Mouse (Mus musculus) urinary bladder, postnatal 4 days (tissue): ENCODE measurements around the gene Ptgis.
"Not testable (repeated sequence)": the region's sequence is repeated elsewhere in the genome, so short reads cannot be mapped to it uniquely, and the experiment has no call there.

Experiments used
- DNase-seq, 2 experiments: peaks; one replicate each; pipeline ENCODE4 v3.0.0; 2021 to 2022; ENCODE audit warnings: low spot score in 2 of 2

Gene Ptgis

GRCm38 (mm10) chr2:167232132-167233008 lies 8.0 kb downstream of the Ptgis start:
- DNase-seq, result peak in 1 of 2 experiments; percentile 44

- DNase-seq, result no peak
These were observed 9.8 kb downstream of the Ptgis start for GRCm38 (mm10) chr2:167230554-167230953.

GRCm38 (mm10) chr2:167224937-167225336 lies 15.5 kb downstream of the Ptgis start:
- no peak for DNase-seq

GRCm38 (mm10) chr2:167224194-167224593 lies 16.2 kb downstream of the Ptgis start:
- no peak for DNase-seq

GRCm38 (mm10) chr2:167222152-167222551 lies 18.3 kb downstream of the Ptgis start:
- peak; percentile 46 to 70 for DNase-seq

- no peak for DNase-seq
These were observed 19.1 kb downstream of the Ptgis start for GRCm38 (mm10) chr2:167221159-167221845.

GRCm38 (mm10) chr2:167220736-167221135 lies 19.7 kb downstream of the Ptgis start:
- DNase-seq, result no peak

- peak; percentile 70 to 84 for DNase-seq
These were observed 21.1 kb downstream of the Ptgis start for GRCm38 (mm10) chr2:167219154-167219775.

- no peak for DNase-seq
These were observed 26.7 kb downstream of the Ptgis start for GRCm38 (mm10) chr2:167213666-167214065.

GRCm38 (mm10) chr2:167213076-167213475 lies 27.3 kb downstream of the Ptgis start:
- DNase-seq, result no peak

GRCm38 (mm10) chr2:167212551-167212950 lies 27.9 kb downstream of the Ptgis start:
- no peak for DNase-seq

GRCm38 (mm10) chr2:167212089-167212488 lies 28.3 kb downstream of the Ptgis start:
- DNase-seq, result no peak

GRCm38 (mm10) chr2:167209900-167210299 lies 30.5 kb downstream of the Ptgis start:
- DNase-seq, result no peak

- no peak for DNase-seq
These were observed 31.4 kb downstream of the Ptgis start for GRCm38 (mm10) chr2:167208984-167209383.

GRCm38 (mm10) chr2:167205918-167206629 lies 34.3 kb downstream of the Ptgis start:
- no peak for DNase-seq

- DNase-seq, result not testable (repeated sequence)
These were observed 35.7 kb downstream of the Ptgis start for GRCm38 (mm10) chr2:167204686-167205085.

GRCm38 (mm10) chr2:167203505-167204166 lies 36.8 kb downstream of the Ptgis start:
- no peak for DNase-seq

GRCm38 (mm10) chr2:167201463-167202291 lies 38.7 kb downstream of the Ptgis start:
- DNase-seq, result no peak

GRCm38 (mm10) chr2:167198660-167199427 lies 41.6 kb downstream of the Ptgis start:
- DNase-seq, result no peak

- DNase-seq, result no peak
These were observed 47.0 kb downstream of the Ptgis start for GRCm38 (mm10) chr2:167193361-167193760.
